Mouse (Mus musculus) ES-E14 (cell line): ENCODE measurements around the gene Nav2. TPM values are rescaled to one million over a fixed set of nuclear protein-coding genes. Genes with fewer than 3 reads are reported as not detected.

Source experiments
- DNase-seq: peaks from one replicate; pipeline ENCODE4 v3.0.0-alpha.2; 2013; ENCODE audit warnings: low read depth, low spot score
- H3K27ac ChIP-seq: 2 replicates; pipeline ENCODE4 v1.5.1; 2012; ENCODE audit warnings: low read depth, mild to moderate bottlenecking, low read length, moderate library complexity, mixed read lengths; ENCODE audit not compliant: poor library complexity, insufficient read depth, severe bottlenecking
- H3K36me3 ChIP-seq: 2 replicates; pipeline ENCODE4 v1.6.1; 2012; ENCODE audit warnings: mild to moderate bottlenecking, low read length, moderate library complexity, mixed read lengths; ENCODE audit not compliant: control insufficient read depth, poor library complexity, insufficient read depth, severe bottlenecking
- H3K4me1 ChIP-seq, 2 experiments: fragments of 150-350 bp in 1 of 2; sonication (generic) in 1 of 2; 2 replicates each; pipeline ENCODE4 v1.6.1; 2012; ENCODE audit warnings: low read length in 2 of 2, mild to moderate bottlenecking in 1 of 2, mixed read lengths in 1 of 2; ENCODE audit not compliant: control insufficient read depth in 2 of 2, insufficient read depth in 2 of 2, poor library complexity in 1 of 2
- H3K4me3 ChIP-seq, 2 experiments: fragments of 150-350 bp in 1 of 2; sonication (generic) in 1 of 2; 2 replicates each; pipeline ENCODE4 v1.5.1; 2012; ENCODE audit warnings: low read length in 2 of 2, low read depth in 1 of 2, mild to moderate bottlenecking in 1 of 2, mixed read lengths in 1 of 2; ENCODE audit not compliant: insufficient read depth in 1 of 2, poor library complexity in 1 of 2, severe bottlenecking in 1 of 2
- H3K9ac ChIP-seq: 2 replicates; pipeline ENCODE4 v1.6.1; 2012; ENCODE audit warnings: low read depth, mild to moderate bottlenecking, low read length, mixed read lengths; ENCODE audit not compliant: poor library complexity, insufficient read depth, severe bottlenecking
- H3K9me3 ChIP-seq: fragments of 150-350 bp; sonication (generic); 2 replicates; pipeline ENCODE4 v1.6.1; 2012; ENCODE audit warnings: low read depth, mild to moderate bottlenecking, low read length; ENCODE audit not compliant: control insufficient read depth, insufficient read depth
- CHD2 ChIP-seq: IDR thresholded peaks from 2 replicates; pipeline ENCODE4 v1.6.1; 2014; ENCODE audit warnings: mild to moderate bottlenecking, low read depth, low read length, inconsistent platforms
- HCFC1 ChIP-seq: IDR thresholded peaks from 2 replicates; pipeline ENCODE4 v1.6.1; 2012; ENCODE audit warnings: low read length, inconsistent platforms, borderline replicate concordance; ENCODE audit not compliant: insufficient read depth
- MAFK ChIP-seq: IDR thresholded peaks from 2 replicates; pipeline ENCODE4 v1.6.1; 2014; ENCODE audit warnings: mild to moderate bottlenecking, low read depth, low read length, inconsistent platforms; ENCODE audit not compliant: insufficient read depth
- ZC3H11A ChIP-seq: IDR thresholded peaks from 2 replicates; pipeline ENCODE4 v1.6.1; 2012; ENCODE audit warnings: low read depth, mild to moderate bottlenecking, inconsistent platforms, low read length, borderline replicate concordance
- ZNF384 ChIP-seq: IDR thresholded peaks from 2 replicates; pipeline ENCODE4 v1.6.1; 2012; ENCODE audit warnings: low read depth, low read length, inconsistent platforms
- in situ Hi-C, 2 experiments: fragments of 600-800 bp; cut with MboI; formaldehyde crosslinking; loops; one replicate each; pipeline ENCODE4 v1.15.1; 2025; ENCODE audit warnings: low sequenced_read_pairs in 2 of 2, inconsistent platforms in 1 of 2; ENCODE audit not compliant: unreplicated experiment in 2 of 2
- total RNA-seq: library from RNA; depleted of rRNA; stranded (reverse); fragments of 300-350 nt; gene quantifications from 2 replicates; pipeline ENCODE4 v1.2.3, GENCODE M21; 2012

The Nav2 gene
- total RNA-seq, 1 experiment, result 18.2 TPM

GRCm38 (mm10) chr7:49583176-49583575 is 674.7 kb downstream of the Nav2 start:
- TF ChIP-seq CHD2, result no peak
- TF ChIP-seq ZC3H11A, result no peak
- TF ChIP-seq MAFK, result no peak
- no peak for TF ChIP-seq ZNF384
- no peak for TF ChIP-seq HCFC1
- H3K36me3 ChIP-seq, result peaks cover 23% of the 10 kb centered on the region; the same call in 1 of the 2 replicates
- H3K27ac ChIP-seq, result no peak overlapping the region
- 0 out of 4 replicates have a peak, but pooled peaks cover 0 to 3% of the 10 kb centered on the region in 2 experiments for H3K4me1 ChIP-seq
- no peak for DNase-seq
- no peaks in the 10 kb centered on the region for H3K9me3 ChIP-seq
- in situ Hi-C loops, result no loop called here
- H3K9ac ChIP-seq, result no peak overlapping the region
- no peak overlapping the region for H3K4me3 ChIP-seq

DNA sequence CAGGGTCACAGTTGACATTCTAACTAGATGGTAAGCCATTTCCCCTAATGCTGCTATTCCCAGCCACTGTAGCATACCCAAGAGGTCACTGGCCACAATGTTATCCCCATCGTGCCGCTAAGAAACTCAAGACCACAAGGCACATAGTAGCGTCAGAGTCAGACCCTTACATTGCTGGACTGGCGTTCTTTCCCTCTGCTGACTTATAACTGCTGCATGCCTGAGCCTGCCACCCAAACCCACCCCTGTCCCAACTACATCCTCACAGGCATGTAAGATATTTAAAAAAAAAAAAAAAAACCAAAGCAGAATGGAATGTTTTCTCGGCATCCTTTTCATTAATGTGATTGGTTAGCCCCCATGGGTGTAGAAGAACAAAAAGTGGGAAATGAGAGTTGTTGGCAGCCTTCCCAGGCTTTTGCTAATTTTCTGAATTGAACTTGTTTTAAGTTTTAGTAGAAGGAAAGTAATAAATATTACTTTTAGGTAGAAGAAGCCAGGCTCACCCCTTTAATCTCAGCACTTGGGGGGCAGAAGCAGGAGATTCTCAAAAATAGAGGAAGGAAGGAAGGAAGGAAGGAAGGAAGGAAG is 678.1 kb downstream of the Nav2 start:
- H3K9ac ChIP-seq, result no peak overlapping the region
- no peaks in the 10 kb centered on the region for H3K4me1 ChIP-seq
- DNase-seq, result no peak
- no peak overlapping the region for H3K4me3 ChIP-seq
- H3K27ac ChIP-seq, result no peak overlapping the region
- H3K36me3 ChIP-seq, result peaks cover 31% of the 10 kb centered on the region; the same call in 1 of the 2 replicates
- TF ChIP-seq MAFK (no peak), ZNF384 (no peak), HCFC1 (no peak), ZC3H11A (no peak), CHD2 (no peak)
- in situ Hi-C loops, result no loop called here
- no peaks in the 10 kb centered on the region for H3K9me3 ChIP-seq

GRCm38 (mm10) chr7:49589635-49590034 is 681.1 kb downstream of the Nav2 start:
- TF ChIP-seq CHD2, result no peak
- TF ChIP-seq MAFK, result no peak
- TF ChIP-seq ZC3H11A, result no peak
- TF ChIP-seq ZNF384, result no peak
- TF ChIP-seq HCFC1, result no peak

DNA sequence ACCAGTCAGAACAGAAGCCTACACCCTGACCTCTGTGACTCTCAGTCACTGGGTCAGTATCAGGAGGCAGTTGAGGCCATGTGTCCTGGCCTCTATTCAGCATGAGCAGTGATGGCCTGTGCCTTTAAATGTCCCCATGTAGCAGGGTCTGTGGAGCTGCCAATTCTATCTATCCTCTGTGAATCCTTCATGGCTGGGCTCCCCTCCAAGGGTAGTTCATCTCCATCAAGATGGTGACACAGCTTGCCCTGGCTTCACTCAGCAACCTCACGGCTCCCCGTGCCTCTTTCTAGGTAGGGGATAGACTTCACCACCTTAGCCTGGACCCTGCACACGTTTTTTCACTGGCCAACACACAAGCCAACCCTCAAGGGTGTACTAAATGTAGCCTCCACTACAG is 689.3 kb downstream of the Nav2 start:
- H3K9ac ChIP-seq, result no peak overlapping the region
- no peaks in the 10 kb centered on the region for H3K9me3 ChIP-seq
- H3K4me1 ChIP-seq, result peaks cover 0 to 2% of the 10 kb centered on the region in 2 experiments; a peak in 1 of 4 replicates
- H3K27ac ChIP-seq, result no peak overlapping the region
- no peak overlapping the region for H3K4me3 ChIP-seq
- DNase-seq, result no peak
- TF ChIP-seq MAFK, result no peak
- TF ChIP-seq ZNF384, result no peak
- TF ChIP-seq ZC3H11A, result no peak
- in situ Hi-C loops, result no loop called here
- peaks cover 13% of the 10 kb centered on the region; the same call in 1 of the 2 replicates for H3K36me3 ChIP-seq

More at GRCm38 (mm10) chr7:49589635-49590034, 681.1 kb downstream of the Nav2 start:
- in situ Hi-C loops, result no loop called here
- Histone ChIP-seq H3K4me3 (no peak overlapping the region), H3K9me3 (no peaks in the 10 kb centered on the region), H3K27ac (no peak overlapping the region), H3K4me1 (no peaks in the 10 kb centered on the region), H3K9ac (no peak overlapping the region), H3K36me3 (peaks cover 28% of the 10 kb centered on the region; the same call in 1 of the 2 replicates)
- no peak for DNase-seq

DNA sequence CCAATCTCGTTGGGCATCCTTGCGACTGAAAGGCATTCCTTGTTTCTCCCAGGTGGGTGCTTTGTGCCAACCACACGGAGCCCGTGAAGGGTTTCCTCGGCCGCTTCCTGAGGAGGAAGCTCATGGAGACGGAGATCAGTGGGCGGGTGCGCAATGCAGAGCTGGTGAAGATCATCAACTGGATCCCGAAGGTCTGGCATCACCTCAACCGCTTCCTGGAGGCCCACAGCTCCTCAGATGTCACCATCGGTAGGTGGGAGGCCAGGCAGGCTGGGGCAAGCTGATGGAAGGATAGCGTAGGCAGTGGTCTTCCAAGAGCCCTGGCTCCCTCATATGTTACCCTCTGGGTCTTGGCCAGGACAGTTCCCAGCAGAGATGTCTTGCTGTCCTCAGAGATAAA is 689.7 kb downstream of the Nav2 start:
- peaks cover 13% of the 10 kb centered on the region; the same call in 1 of the 2 replicates for H3K36me3 ChIP-seq
- peaks cover 0 to 2% of the 10 kb centered on the region in 2 experiments; a peak in 1 of 4 replicates for H3K4me1 ChIP-seq
- no peak overlapping the region for H3K27ac ChIP-seq
- TF ChIP-seq ZNF384, result no peak
- TF ChIP-seq CHD2, result no peak
- no peak for TF ChIP-seq MAFK
- no peak for TF ChIP-seq ZC3H11A
- TF ChIP-seq HCFC1, result no peak
- H3K9ac ChIP-seq, result no peak overlapping the region
- no peak for DNase-seq
- no peak overlapping the region for H3K4me3 ChIP-seq
- H3K9me3 ChIP-seq, result no peaks in the 10 kb centered on the region
- in situ Hi-C loops, result no loop called here
